Comparison of ENCODE assay signal across 29 mouse cellular contexts in genomic region chr1:87631584-87631983, GRCm38 (mm10). TPM values are rescaled to one million over a fixed set of nuclear protein-coding genes. Genes with fewer than 3 reads are reported as not detected.
DNase-seq lines count a peak whose midpoint lies in the region; ATAC-seq and TF ChIP-seq lines count a peak whose summit lies in the region.
"Had no signal": no experiment of that assay in that cellular context is flagged by ENCODE, and none has a peak within 500 bp of the region (broad histone marks: within the 10 kb centered on the region; RNA-seq: fewer than 3 reads in every experiment).

No protein-coding gene starts in this region.

- no peak for ATAC-seq in megakaryocyte, adult 5-6 weeks (ENCODE audit: poor library complexity, severe bottlenecking)
- ATAC-seq in G1E (ENCODE audit: extremely low read depth, insufficient number of reproducible peaks, low FRiP score, poor library complexity, severe bottlenecking): peak; percentile 58
- ATAC-seq in liver, embryonic 13.5 days (ENCODE audit: low read depth): peak; percentile 19; the same call in 1 of the 2 replicates
- 0 out of 2 replicates have a peak, but pooled peaks have one; percentile 31 for ATAC-seq in megakaryocyte-erythroid progenitor cell, adult 5-6 weeks (replicated peaks; ENCODE audit: low FRiP score, low TSS enrichment, poor library complexity, severe bottlenecking)
- no peak for ATAC-seq in midbrain, postnatal 0 days (ENCODE audit: low FRiP score)
- ATAC-seq: forebrain, postnatal 0 days; midbrain, embryonic 13.5 days had no signal

- H3K27me3 ChIP-seq in megakaryocyte, embryonic 14.5 days (replicated peaks): no peaks in the 10 kb centered on the region
- no peaks in the 10 kb centered on the region for H3K27me3 ChIP-seq in G1E (ENCODE audit: insufficient read depth, low read length)
- no peaks in the 10 kb centered on the region for H3K27me3 ChIP-seq in liver, embryonic 13.5 days
- H3K27me3 ChIP-seq in midbrain, postnatal 0 days (ENCODE audit: insufficient read depth, low read length): no peaks in the 10 kb centered on the region
- H3K27me3 ChIP-seq: embryonic facial prominence, embryonic 13.5 days; hindbrain, embryonic 15.5 days; kidney, embryonic 15.5 days; limb, embryonic 15.5 days; lung, embryonic 15.5 days; midbrain, embryonic 13.5 days had no signal

- no peaks in the 10 kb centered on the region for H3K9me3 ChIP-seq in megakaryocyte, embryonic 14.5 days
- H3K9me3 ChIP-seq in G1E (replicated peaks): no peaks in the 10 kb centered on the region
- no peaks in the 10 kb centered on the region for H3K9me3 ChIP-seq in liver, embryonic 13.5 days (replicated peaks)
- H3K9me3 ChIP-seq in midbrain, postnatal 0 days (ENCODE audit: low read length): no peaks in the 10 kb centered on the region
- H3K9me3 ChIP-seq: embryonic facial prominence, embryonic 13.5 days; hindbrain, embryonic 10.5 days; hindbrain, embryonic 15.5 days; kidney, embryonic 15.5 days; limb, embryonic 10.5 days; limb, embryonic 15.5 days; lung, embryonic 15.5 days; midbrain, embryonic 13.5 days had no signal

- H3K4me1 ChIP-seq in megakaryocyte, embryonic 14.5 days: peaks cover 98% of the 10 kb centered on the region
- H3K4me1 ChIP-seq in G1E (ENCODE audit: insufficient read depth, low read depth, low read length): peaks cover 92% of the 10 kb centered on the region
- peaks cover 92% of the 10 kb centered on the region for H3K4me1 ChIP-seq in liver, embryonic 13.5 days (replicated peaks)
- no peaks in the 10 kb centered on the region for H3K4me1 ChIP-seq in midbrain, postnatal 0 days (ENCODE audit: insufficient read depth, low read length)
- H3K4me1 ChIP-seq: hindbrain, embryonic 15.5 days; kidney, embryonic 15.5 days; limb, embryonic 15.5 days; midbrain, embryonic 13.5 days had no signal

- DNase-seq in G1E (ENCODE audit: low spot score) (no peak), MN1 (ENCODE audit: low spot score) (no peak)
- no peak for DNase-seq in liver, embryonic 13.5 days
- DNase-seq in midbrain, postnatal 0 days (ENCODE audit: low spot score): no peak
- no peak for DNase-seq in heart, adult 8-10 months (ENCODE audit: low spot score)
- DNase-seq: adrenal gland, postnatal 25 days; cerebellum, adult 2 months; cerebellum, postnatal 14 days; forebrain, postnatal 0 days; heart, postnatal 14 days; kidney, adult 18-20 months; kidney, postnatal 25 days; right cerebral cortex, postnatal 25 days; thymus, adult 2 months; thymus, postnatal 4 days had no signal

- TF ChIP-seq CTCF in G1E (IDR thresholded peaks at IDR 0.05; ENCODE audit: low read depth, low read length): no peak
- TF ChIP-seq CTCF in midbrain, postnatal 0 days (IDR thresholded peaks at IDR 0.05): no peak

- WGBS in liver, embryonic 13.5 days (ENCODE audit: insufficient replicate concordance): 24% methylated on average over 10 of the region's 10 CpGs
- WGBS in midbrain, postnatal 0 days: 84% methylated on average over 10 of the region's 10 CpGs

- peak overlapping the region; percentile 33; the same call in 1 of the 2 replicates for H3K9ac ChIP-seq in liver, embryonic 13.5 days
- no peak overlapping the region for H3K9ac ChIP-seq in midbrain, postnatal 0 days (replicated peaks; ENCODE audit: low read length, poor library complexity, severe bottlenecking)
- H3K9ac ChIP-seq: embryonic facial prominence, embryonic 13.5 days; forebrain, postnatal 0 days; hindbrain, embryonic 15.5 days; kidney, embryonic 15.5 days; limb, embryonic 15.5 days; lung, embryonic 15.5 days; midbrain, embryonic 13.5 days had no signal

- H3K4me2 ChIP-seq in liver, embryonic 13.5 days: peak overlapping the region; percentile 13; the same call in 1 of the 2 replicates
- no peak overlapping the region for H3K4me2 ChIP-seq in midbrain, postnatal 0 days (ENCODE audit: low read depth, low read length, poor library complexity, severe bottlenecking)
- H3K4me2 ChIP-seq: embryonic facial prominence, embryonic 13.5 days; hindbrain, embryonic 15.5 days; kidney, embryonic 15.5 days; limb, embryonic 15.5 days; lung, embryonic 15.5 days; midbrain, embryonic 13.5 days had no signal

- H3K27ac ChIP-seq in liver, embryonic 13.5 days: peak overlapping the region; percentile 73
- no peak overlapping the region for H3K27ac ChIP-seq in midbrain, postnatal 0 days (ENCODE audit: low read depth, low read length)
- H3K27ac ChIP-seq: embryonic facial prominence, embryonic 13.5 days; hindbrain, embryonic 10.5 days; hindbrain, embryonic 15.5 days; kidney, embryonic 15.5 days; limb, embryonic 10.5 days; limb, embryonic 15.5 days; lung, embryonic 15.5 days; midbrain, embryonic 13.5 days; stomach, postnatal 0 days had no signal

- peak overlapping the region; percentile 71 for H3K4me3 ChIP-seq in megakaryocyte, embryonic 14.5 days (replicated peaks)
- peak overlapping the region; percentile 50; the same call in 1 of the 2 replicates for H3K4me3 ChIP-seq in G1E (ENCODE audit: low read depth, low read length)
- no peak overlapping the region for H3K4me3 ChIP-seq in liver, embryonic 13.5 days (replicated peaks)
- H3K4me3 ChIP-seq in midbrain, postnatal 0 days (ENCODE audit: low read depth, low read length): no peak overlapping the region
- H3K4me3 ChIP-seq: embryonic facial prominence, embryonic 13.5 days; hindbrain, embryonic 10.5 days; hindbrain, embryonic 15.5 days; kidney, embryonic 15.5 days; limb, embryonic 10.5 days; limb, embryonic 15.5 days; lung, embryonic 15.5 days; midbrain, embryonic 13.5 days had no signal

- H3K36me3 ChIP-seq in megakaryocyte, embryonic 14.5 days (replicated peaks; ENCODE audit: low read length): peaks cover 95% of the 10 kb centered on the region
- peaks cover 75% of the 10 kb centered on the region for H3K36me3 ChIP-seq in G1E (replicated peaks)
- H3K36me3 ChIP-seq in liver, embryonic 13.5 days: no peaks in the 10 kb centered on the region
- H3K36me3 ChIP-seq in midbrain, postnatal 0 days (ENCODE audit: insufficient read depth, low read length): no peaks in the 10 kb centered on the region
- H3K36me3 ChIP-seq: embryonic facial prominence, embryonic 13.5 days; hindbrain, embryonic 10.5 days; hindbrain, embryonic 15.5 days; kidney, embryonic 15.5 days; limb, embryonic 10.5 days; limb, embryonic 15.5 days; lung, embryonic 15.5 days; midbrain, embryonic 13.5 days had no signal

RNA-seq across cellular contexts. Expression of gene Inpp5d, which starts 11.5 kb away (rescaled TPM):
- polyA plus RNA-seq in megakaryocyte, embryonic 14.5 days (2012; ENCODE audit: insufficient read depth, low replicate concordance): 107 and 189 TPM in 2 replicates
- 99.6 and 105 TPM in 2 replicates for total RNA-seq in megakaryocyte, adult 5-6 weeks (2015)
- total RNA-seq in megakaryocyte, adult 5-6 weeks (2017): 88.0 and 148 TPM in 2 replicates
- total RNA-seq in G1E (2014; fragmentation: Nextera tagmentation): 186 and 188 TPM in 2 replicates
- total RNA-seq in G1E (2017): 214 and 238 TPM in 2 replicates
- 113 and 122 TPM in 2 replicates for polyA plus RNA-seq in G1E (2012)
- 11.0 and 13.9 TPM in 2 replicates for polyA plus RNA-seq in liver, embryonic 13.5 days (2015; fragmentation: Nextera tagmentation; extraction: Ambion mirVana)
- 86.4 and 96.9 TPM in 2 replicates for total RNA-seq in megakaryocyte-erythroid progenitor cell, adult 5-6 weeks (2014; fragmentation: Nextera tagmentation)
- 48.1 and 59.8 TPM in 2 replicates for total RNA-seq in megakaryocyte-erythroid progenitor cell, adult 5-6 weeks (2017)
- total RNA-seq in midbrain, postnatal 0 days (2014; rRNA removed): 6.4 and 9.8 TPM in 2 replicates
- polyA plus RNA-seq in midbrain, postnatal 0 days (2015; fragmentation: Nextera tagmentation; extraction: Ambion mirVana): 2.6 and 3.1 TPM in 2 replicates
- 10 to 100 TPM in 1 of 4 experiments, 1 to 10 TPM in 3; 8.8 to 12.5 (median 9.7) TPM for total RNA-seq in heart, adult 8-10 months (2022)

RNA-seq across cellular contexts. Expression of gene Ngef, which starts 57.9 kb away (rescaled TPM):
- polyA plus RNA-seq in megakaryocyte, embryonic 14.5 days (2012; ENCODE audit: insufficient read depth, low replicate concordance): not detected in 2 replicates
- not detected in 2 replicates for total RNA-seq in megakaryocyte, adult 5-6 weeks (2015)
- not detected in 2 replicates for total RNA-seq in megakaryocyte, adult 5-6 weeks (2017)
- total RNA-seq in G1E (2014; fragmentation: Nextera tagmentation) (not detected in 2 replicates), G1E (2017) (0.16 TPM in 1 of 2 replicates, not detected in the other)
- polyA plus RNA-seq in G1E (2012): not detected in 2 replicates
- polyA plus RNA-seq in liver, embryonic 13.5 days (2015; fragmentation: Nextera tagmentation; extraction: Ambion mirVana): 3.8 and 4.1 TPM in 2 replicates
- total RNA-seq in megakaryocyte-erythroid progenitor cell, adult 5-6 weeks (2014; fragmentation: Nextera tagmentation): not detected in 2 replicates
- total RNA-seq in megakaryocyte-erythroid progenitor cell, adult 5-6 weeks (2017): not detected in 2 replicates
- total RNA-seq in midbrain, postnatal 0 days (2014; rRNA removed): 51.4 and 55.4 TPM in 2 replicates
- 43.9 and 45.7 TPM in 2 replicates for polyA plus RNA-seq in midbrain, postnatal 0 days (2015; fragmentation: Nextera tagmentation; extraction: Ambion mirVana)
- under 1 TPM; 0.46 to 0.59 (median 0.54) TPM for total RNA-seq in heart, adult 8-10 months (2022)
- total RNA-seq: megakaryocyte progenitor cell, adult 5-6 weeks; monocyte, adult 5-6 weeks had no signal

Comparison
In these comparisons a context has a peak if more than half of its experiments do, and no peak if none do; other contexts are left out.
1. H3K4me3 ChIP-seq: peak in megakaryocyte, embryonic 14.5 days (single experiment) and G1E (single experiment); none in liver, embryonic 13.5 days (single experiment) and midbrain, postnatal 0 days (single experiment).
2. ATAC-seq: peak in G1E (single experiment), liver, embryonic 13.5 days (single experiment) and megakaryocyte-erythroid progenitor cell, adult 5-6 weeks (single experiment); none in megakaryocyte, adult 5-6 weeks (single experiment) and midbrain, postnatal 0 days (single experiment).
3. RNA of gene Ngef, which starts 57.9 kb away (total RNA-seq): 51.4 to 55.4 TPM in midbrain, postnatal 0 days; 0.46 to 0.59 TPM in heart, adult 8-10 months, 0.16 TPM in G1E, not detected in megakaryocyte-erythroid progenitor cell, adult 5-6 weeks and not detected in megakaryocyte, adult 5-6 weeks; every median in the first group is over 10 times any median in the second.